17 mouse cellular contexts compared by ENCODE assay signal in genomic region chr13:91877350-91877749, GRCm38 (mm10). TPM values are rescaled to one million over a fixed set of nuclear protein-coding genes. Genes with fewer than 3 reads are reported as not detected.
DNase-seq lines count a peak whose midpoint lies in the region; ATAC-seq lines count a peak whose summit lies in the region.
"Had no signal": no experiment of that assay in that cellular context is flagged by ENCODE, and none has a peak within 500 bp of the region (broad histone marks: within the 10 kb centered on the region; RNA-seq: fewer than 3 reads in every experiment).

No protein-coding gene starts in this region.

- H3K27ac ChIP-seq in heart, embryonic 10.5 days: peak overlapping the region; percentile 83
- no peak overlapping the region for H3K27ac ChIP-seq in midbrain, embryonic 14.5 days (replicated peaks; ENCODE audit: low read depth, low read length)
- H3K27ac ChIP-seq: forebrain, embryonic 15.5 days; hindbrain, embryonic 10.5 days; limb, embryonic 15.5 days; midbrain, embryonic 15.5 days had no signal

- H3K4me2 ChIP-seq in midbrain, embryonic 14.5 days (ENCODE audit: low read length): no peak overlapping the region
- H3K4me2 ChIP-seq: forebrain, embryonic 15.5 days; limb, embryonic 15.5 days; lung, embryonic 14.5 days; midbrain, embryonic 15.5 days had no signal

- no peak overlapping the region for H3K9ac ChIP-seq in midbrain, embryonic 14.5 days (replicated peaks; ENCODE audit: low read length)
- H3K9ac ChIP-seq: forebrain, embryonic 15.5 days; limb, embryonic 15.5 days; lung, embryonic 14.5 days; midbrain, embryonic 15.5 days had no signal

- H3K4me3 ChIP-seq in heart, embryonic 10.5 days: no peak overlapping the region
- H3K4me3 ChIP-seq in midbrain, embryonic 14.5 days (replicated peaks; ENCODE audit: low read depth, low read length): no peak overlapping the region
- H3K4me3 ChIP-seq: forebrain, embryonic 15.5 days; hindbrain, embryonic 10.5 days; limb, embryonic 15.5 days; midbrain, embryonic 15.5 days had no signal

- intact Hi-C loops in heart, postnatal 14 days (cut with DNase I): no loop called here

- peaks cover 44% of the 10 kb centered on the region for H3K4me1 ChIP-seq in heart, embryonic 10.5 days
- no peaks in the 10 kb centered on the region for H3K4me1 ChIP-seq in midbrain, embryonic 14.5 days (ENCODE audit: control insufficient read depth, insufficient read depth, low read length)
- H3K4me1 ChIP-seq: forebrain, embryonic 15.5 days; hindbrain, embryonic 10.5 days; midbrain, embryonic 15.5 days had no signal

- DNase-seq in gastrocnemius, postnatal 25 days: peak; percentile 65
- DNase-seq in heart, embryonic 10.5 days (ENCODE audit: low spot score): no peak
- peak; percentile 32 to 48 for DNase-seq in heart, postnatal 14 days
- peak; percentile 91 for DNase-seq in skeletal muscle tissue, adult 2 months (ENCODE audit: low read depth, low spot score)
- no peak for DNase-seq in midbrain, embryonic 14.5 days
- DNase-seq in spleen, postnatal 14 days (ENCODE audit: low spot score in 2 of 2): no peak
- no peak for DNase-seq in kidney, postnatal 36 days
- DNase-seq: cerebellum, adult 8-10 months; lung, embryonic 14.5 days had no signal

- no peaks in the 10 kb centered on the region for H3K27me3 ChIP-seq in heart, embryonic 10.5 days (ENCODE audit: insufficient read depth, poor library complexity, severe bottlenecking)
- no peaks in the 10 kb centered on the region for H3K27me3 ChIP-seq in midbrain, embryonic 14.5 days (ENCODE audit: control insufficient read depth, insufficient read depth, low read length)
- H3K27me3 ChIP-seq: forebrain, embryonic 15.5 days; limb, embryonic 15.5 days; midbrain, embryonic 15.5 days had no signal

- no peak for ATAC-seq in midbrain, embryonic 14.5 days (ENCODE audit: low FRiP score, low TSS enrichment)
- ATAC-seq: forebrain, embryonic 15.5 days; midbrain, embryonic 15.5 days had no signal

- no peaks in the 10 kb centered on the region for H3K36me3 ChIP-seq in heart, embryonic 10.5 days
- H3K36me3 ChIP-seq in midbrain, embryonic 14.5 days (ENCODE audit: control insufficient read depth, insufficient read depth, low read length): no peaks in the 10 kb centered on the region
- H3K36me3 ChIP-seq: forebrain, embryonic 15.5 days; hindbrain, embryonic 10.5 days; limb, embryonic 15.5 days; midbrain, embryonic 15.5 days had no signal

- WGBS in heart, embryonic 10.5 days: 48% methylated on average over 10 of the region's 10 CpGs
- WGBS in midbrain, embryonic 14.5 days: 92% methylated on average over 10 of the region's 10 CpGs

- no peaks in the 10 kb centered on the region for H3K9me3 ChIP-seq in heart, embryonic 10.5 days
- no peaks in the 10 kb centered on the region for H3K9me3 ChIP-seq in midbrain, embryonic 14.5 days (ENCODE audit: control insufficient read depth, low read length)
- H3K9me3 ChIP-seq: forebrain, embryonic 15.5 days; hindbrain, embryonic 10.5 days; limb, embryonic 15.5 days; midbrain, embryonic 15.5 days had no signal

RNA-seq across cellular contexts. Expression of gene Ckmt2, which starts 0.7 kb away (rescaled TPM):
- total RNA-seq in gastrocnemius, postnatal 25 days (2021): 1,000 to 10,000 TPM; 1,499 to 1,709 TPM
- 3.3 and 7.8 TPM in 2 replicates for polyA plus RNA-seq in heart, embryonic 10.5 days (2016; fragmentation: Nextera tagmentation; extraction: Ambion mirVana)
- total RNA-seq in heart, postnatal 14 days (2021): 1,000 to 10,000 TPM; 1,659 to 1,754 TPM
- not detected in 2 replicates for polyA plus RNA-seq in midbrain, embryonic 14.5 days (2014; fragmentation: Nextera tagmentation; extraction: Ambion mirVana)
- total RNA-seq: ES-E14; left cerebral cortex, postnatal 10 days; megakaryocyte progenitor cell, adult 5-6 weeks had no signal
- polyA plus RNA-seq: cortical plate, adult 2 months; forebrain, embryonic 15.5 days; hindbrain, embryonic 10.5 days; lung, embryonic 14.5 days; midbrain, embryonic 15.5 days had no signal

Comparison
In these comparisons a context has a peak if more than half of its experiments do, and no peak if none do; other contexts are left out.
1. DNase-seq: peak in gastrocnemius, postnatal 25 days (single experiment), heart, postnatal 14 days (2 of 2) and skeletal muscle tissue, adult 2 months (single experiment); none in heart, embryonic 10.5 days (single experiment), midbrain, embryonic 14.5 days (single experiment), spleen, postnatal 14 days (0 of 2) and kidney, postnatal 36 days (0 of 2).